Mouse (Mus musculus): Measurements from ENCODE around the gene Mrtfb. TPM values are rescaled to one million over a fixed set of nuclear protein-coding genes. Genes with fewer than 3 reads are reported as not detected.

Mrtfb gene
- polyA plus RNA-seq, 1 experiment from 2014 or later: 12.9 TPM

DNA sequence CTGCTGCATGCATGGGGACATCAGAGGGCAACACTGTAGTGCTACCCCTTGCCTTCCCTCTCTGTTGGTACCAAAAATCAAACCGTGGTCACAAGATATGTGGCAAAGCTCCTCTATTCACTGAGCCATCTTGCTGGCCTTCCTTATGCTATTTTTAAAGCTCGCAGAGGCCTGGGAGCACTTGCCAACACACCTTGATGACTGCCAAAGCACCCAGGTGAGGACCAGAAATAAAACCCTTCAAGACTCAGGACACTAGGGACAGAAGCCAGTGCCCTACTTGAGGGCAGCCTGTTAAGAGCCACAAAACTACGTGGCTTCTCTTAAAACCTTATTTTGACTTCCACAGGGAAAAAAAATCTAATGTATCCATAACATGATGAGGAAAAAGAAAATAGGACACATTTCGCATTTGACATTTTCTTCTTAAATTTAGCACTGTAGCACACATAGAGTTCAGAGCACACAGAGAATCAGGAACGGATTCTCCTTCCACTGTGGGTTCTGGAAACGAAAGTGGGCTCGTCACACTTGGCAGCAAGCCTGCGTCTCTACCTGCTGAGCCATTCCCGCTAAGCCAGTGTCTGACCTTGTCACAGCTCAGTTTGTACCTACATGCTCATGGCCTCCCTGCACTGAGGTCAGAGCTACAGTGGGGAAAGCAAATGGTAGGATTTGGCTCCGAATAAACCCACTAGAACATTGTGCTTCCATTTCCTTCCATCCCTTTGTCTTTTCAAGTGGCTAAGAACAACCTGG is 170.7 kb downstream of the Mrtfb start:
- 84% methylated on average over 10 of the region's 10 CpGs for WGBS
- no peaks in the 10 kb centered on the region for H3K27me3 ChIP-seq (ENCODE audit: control insufficient read depth, insufficient read depth, low read depth, low read length)
- H3K4me1 ChIP-seq (ENCODE audit: control insufficient read depth, insufficient read depth, low read length): no peaks in the 10 kb centered on the region
- H3K27ac ChIP-seq (ENCODE audit: low read length): no peak overlapping the region
- ATAC-seq: no peak
- no peak overlapping the region for H3K4me2 ChIP-seq (ENCODE audit: low read length)
- no peaks in the 10 kb centered on the region for H3K9me3 ChIP-seq (replicated peaks; ENCODE audit: control insufficient read depth, low read length, poor library complexity, severe bottlenecking)
- H3K36me3 ChIP-seq (ENCODE audit: control insufficient read depth, insufficient read depth, low read length): no peaks in the 10 kb centered on the region
- no peak overlapping the region for H3K9ac ChIP-seq (ENCODE audit: low read depth, low read length)
- H3K4me3 ChIP-seq (ENCODE audit: low read depth, low read length): no peak overlapping the region

DNA sequence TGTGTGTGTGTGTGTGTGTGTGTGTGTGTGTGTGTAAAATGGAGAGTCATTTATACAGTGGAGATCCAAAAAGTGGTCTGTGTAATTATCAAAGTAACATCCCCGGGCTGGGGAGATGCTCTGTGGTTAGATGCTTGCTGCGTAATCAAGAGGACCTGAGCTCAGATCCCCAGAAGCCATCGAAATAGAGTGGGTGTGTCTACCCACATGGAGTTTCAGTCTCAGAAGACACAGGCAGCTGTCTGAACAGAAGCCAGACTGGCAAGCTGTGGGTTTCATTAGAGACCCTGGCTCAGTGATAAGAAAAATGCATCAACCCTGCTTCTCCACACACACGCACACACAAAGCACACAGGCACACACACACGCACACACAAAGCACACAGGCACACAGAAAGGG is 171.8 kb downstream of the Mrtfb start:
- Histone ChIP-seq H3K4me3 (ENCODE audit: low read depth, low read length) (no peak overlapping the region), H3K9ac (ENCODE audit: low read depth, low read length) (no peak overlapping the region), H3K4me1 (ENCODE audit: control insufficient read depth, insufficient read depth, low read length) (no peaks in the 10 kb centered on the region), H3K36me3 (ENCODE audit: control insufficient read depth, insufficient read depth, low read length) (no peaks in the 10 kb centered on the region), H3K27me3 (ENCODE audit: control insufficient read depth, insufficient read depth, low read depth, low read length) (no peaks in the 10 kb centered on the region), H3K4me2 (ENCODE audit: low read length) (no peak overlapping the region), H3K27ac (ENCODE audit: low read length) (no peak overlapping the region), H3K9me3 (replicated peaks; ENCODE audit: control insufficient read depth, low read length, poor library complexity, severe bottlenecking) (no peaks in the 10 kb centered on the region)
- ATAC-seq: no peak
- WGBS: 90% methylated on average over 5 of the region's 5 CpGs

GRCm38 (mm10) chr16:13428806-13429205 is 172.5 kb downstream of the Mrtfb start:
- Histone ChIP-seq H3K9ac (ENCODE audit: low read depth, low read length) (no peak overlapping the region), H3K4me3 (ENCODE audit: low read depth, low read length) (no peak overlapping the region), H3K27ac (ENCODE audit: low read length) (no peak overlapping the region), H3K9me3 (replicated peaks; ENCODE audit: control insufficient read depth, low read length, poor library complexity, severe bottlenecking) (no peaks in the 10 kb centered on the region), H3K4me1 (ENCODE audit: control insufficient read depth, insufficient read depth, low read length) (no peaks in the 10 kb centered on the region), H3K4me2 (ENCODE audit: low read length) (no peak overlapping the region), H3K27me3 (ENCODE audit: control insufficient read depth, insufficient read depth, low read depth, low read length) (no peaks in the 10 kb centered on the region), H3K36me3 (ENCODE audit: control insufficient read depth, insufficient read depth, low read length) (no peaks in the 10 kb centered on the region)
- WGBS: 100% methylated on average over 1 of the region's 1 CpGs
- no peak for ATAC-seq

DNA sequence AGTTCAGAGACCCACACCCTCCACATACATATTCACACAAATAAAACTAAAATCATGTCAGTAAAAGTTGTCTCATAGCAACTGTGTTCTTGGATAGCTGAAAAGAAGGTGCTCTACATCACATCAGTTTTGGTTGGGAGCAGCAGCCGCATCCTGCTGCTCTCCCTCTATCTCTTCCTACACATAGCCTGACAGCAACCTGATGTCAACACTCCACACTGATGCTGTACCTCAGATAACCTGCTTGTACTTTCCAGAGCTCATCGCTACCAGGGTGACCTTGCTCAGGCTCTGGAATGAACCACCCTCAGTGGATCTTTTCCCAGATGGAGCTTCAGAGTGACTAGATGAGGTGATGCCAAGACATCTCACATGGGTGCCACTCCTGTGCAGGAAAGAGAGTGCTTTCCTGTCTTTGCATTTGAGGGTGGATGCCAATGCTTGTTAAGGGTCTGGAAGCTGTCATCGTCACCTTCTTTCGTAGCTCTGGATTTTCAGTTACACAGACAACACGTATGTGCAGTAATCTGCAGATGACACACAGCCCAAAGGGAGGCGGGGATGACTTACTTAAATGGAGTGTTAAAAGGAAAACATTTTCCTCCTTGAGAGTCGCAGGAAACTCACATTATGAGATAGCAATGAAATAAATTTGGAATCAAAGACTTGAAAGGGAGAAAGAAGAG is 173.8 kb downstream of the Mrtfb start:
- WGBS: 86% methylated on average over 7 of the region's 7 CpGs
- Histone ChIP-seq H3K27me3 (ENCODE audit: control insufficient read depth, insufficient read depth, low read depth, low read length) (no peaks in the 10 kb centered on the region), H3K36me3 (ENCODE audit: control insufficient read depth, insufficient read depth, low read length) (no peaks in the 10 kb centered on the region), H3K4me3 (ENCODE audit: low read depth, low read length) (no peak overlapping the region), H3K27ac (ENCODE audit: low read length) (no peak overlapping the region), H3K9me3 (replicated peaks; ENCODE audit: control insufficient read depth, low read length, poor library complexity, severe bottlenecking) (no peaks in the 10 kb centered on the region), H3K4me1 (ENCODE audit: control insufficient read depth, insufficient read depth, low read length) (no peaks in the 10 kb centered on the region), H3K4me2 (ENCODE audit: low read length) (no peak overlapping the region), H3K9ac (ENCODE audit: low read depth, low read length) (no peak overlapping the region)
- no peak for ATAC-seq

DNA sequence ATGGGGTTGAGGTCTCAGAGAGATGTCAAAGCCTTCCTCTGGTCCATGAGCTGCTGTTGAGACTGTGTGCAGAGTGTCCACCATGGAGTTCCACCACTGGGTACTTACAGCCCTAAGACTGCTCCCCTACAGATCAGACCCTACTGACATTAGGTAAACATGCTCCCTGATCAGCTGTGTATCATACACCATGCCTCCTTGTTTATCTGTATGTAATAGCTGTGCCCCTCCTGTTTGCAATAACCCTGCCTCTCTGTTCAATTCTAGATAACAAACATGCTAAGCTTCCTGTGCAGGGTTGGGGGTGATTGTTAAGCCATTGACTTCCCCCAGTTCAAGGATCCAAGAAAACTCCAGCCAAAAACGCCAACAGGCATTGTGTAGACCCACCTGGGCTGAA is 174.7 kb downstream of the Mrtfb start:
- Histone ChIP-seq H3K4me1 (ENCODE audit: control insufficient read depth, insufficient read depth, low read length) (no peaks in the 10 kb centered on the region), H3K4me2 (ENCODE audit: low read length) (no peak overlapping the region), H3K36me3 (ENCODE audit: control insufficient read depth, insufficient read depth, low read length) (no peaks in the 10 kb centered on the region), H3K27ac (ENCODE audit: low read length) (no peak overlapping the region), H3K9ac (ENCODE audit: low read depth, low read length) (no peak overlapping the region), H3K9me3 (replicated peaks; ENCODE audit: control insufficient read depth, low read length, poor library complexity, severe bottlenecking) (no peaks in the 10 kb centered on the region), H3K27me3 (ENCODE audit: control insufficient read depth, insufficient read depth, low read depth, low read length) (no peaks in the 10 kb centered on the region), H3K4me3 (ENCODE audit: low read depth, low read length) (no peak overlapping the region)
- WGBS: 92% methylated on average over 1 of the region's 1 CpGs
- no peak for ATAC-seq

- Histone ChIP-seq H3K9me3 (replicated peaks; ENCODE audit: control insufficient read depth, low read length, poor library complexity, severe bottlenecking) (no peaks in the 10 kb centered on the region), H3K36me3 (ENCODE audit: control insufficient read depth, insufficient read depth, low read length) (no peaks in the 10 kb centered on the region), H3K4me2 (ENCODE audit: low read length) (no peak overlapping the region), H3K27ac (ENCODE audit: low read length) (no peak overlapping the region), H3K27me3 (ENCODE audit: control insufficient read depth, insufficient read depth, low read depth, low read length) (no peaks in the 10 kb centered on the region), H3K9ac (ENCODE audit: low read depth, low read length) (no peak overlapping the region), H3K4me3 (ENCODE audit: low read depth, low read length) (no peak overlapping the region), H3K4me1 (ENCODE audit: control insufficient read depth, insufficient read depth, low read length) (peaks cover 4% of the 10 kb centered on the region; the same call in 1 of the 2 replicates)
- WGBS: 83% methylated on average over 2 of the region's 2 CpGs
- no peak for ATAC-seq
These were observed 179.3 kb downstream of the Mrtfb start for GRCm38 (mm10) chr16:13435627-13436026.

DNA sequence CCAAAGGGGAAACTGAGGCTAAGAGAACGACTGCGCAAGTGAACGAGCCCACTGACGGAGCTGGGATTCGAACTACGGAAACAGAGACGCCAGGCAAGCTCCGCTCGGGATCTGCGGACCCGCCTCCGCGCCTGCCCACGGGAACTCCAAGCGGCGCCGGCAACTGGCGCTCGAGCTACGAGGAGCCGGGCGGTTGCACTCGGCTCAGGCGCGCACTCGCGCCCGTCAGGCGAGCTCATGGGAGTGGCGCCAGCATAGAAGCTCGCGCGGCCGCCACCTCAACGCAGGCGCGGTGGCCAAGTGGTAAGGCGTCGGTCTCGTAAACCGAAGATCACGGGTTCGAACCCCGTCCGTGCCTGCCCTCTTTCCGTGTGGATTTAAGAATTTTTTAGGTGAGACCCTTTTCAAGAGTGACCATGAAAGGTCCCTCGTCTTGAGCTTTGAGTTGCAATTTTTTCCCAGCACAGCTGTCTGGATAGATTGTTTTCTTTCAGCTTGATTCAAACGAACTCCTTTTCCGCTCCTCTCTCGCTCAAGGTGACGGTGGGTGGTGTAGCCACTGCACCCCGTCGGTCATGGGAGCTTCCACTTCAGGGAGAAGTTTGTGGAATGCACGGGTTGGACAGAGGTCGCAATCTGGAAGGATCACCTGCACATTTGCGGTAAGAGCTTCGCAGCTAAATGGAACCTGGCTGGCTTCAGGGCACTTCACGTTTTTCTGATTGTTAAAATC is 180.9 kb downstream of the Mrtfb start:
- WGBS: under 1% methylated on average over 57 of the region's 58 CpGs
- H3K36me3 ChIP-seq (ENCODE audit: control insufficient read depth, insufficient read depth, low read length): no peaks in the 10 kb centered on the region

GRCm38 (mm10) chr16:13437770-13438372 is 181.6 kb downstream of the Mrtfb start:
- WGBS: under 1% methylated on average over 24 of the region's 24 CpGs
- Histone ChIP-seq H3K36me3 (ENCODE audit: control insufficient read depth, insufficient read depth, low read length) (no peaks in the 10 kb centered on the region), H3K4me3 (ENCODE audit: low read depth, low read length) (peak overlapping the region; percentile 67), H3K27me3 (ENCODE audit: control insufficient read depth, insufficient read depth, low read depth, low read length) (no peaks in the 10 kb centered on the region), H3K27ac (ENCODE audit: low read length) (peak overlapping the region; percentile 68), H3K4me1 (ENCODE audit: control insufficient read depth, insufficient read depth, low read length) (peaks cover 4% of the 10 kb centered on the region; the same call in 1 of the 2 replicates), H3K9me3 (replicated peaks; ENCODE audit: control insufficient read depth, low read length, poor library complexity, severe bottlenecking) (no peaks in the 10 kb centered on the region), H3K9ac (ENCODE audit: low read depth, low read length) (peak overlapping the region; percentile 73), H3K4me2 (ENCODE audit: low read length) (peak overlapping the region; percentile 73)
- ATAC-seq: peak; percentile 64

More for the DNA sequence above, 180.9 kb downstream of the Mrtfb start:
- Histone ChIP-seq H3K4me3 (ENCODE audit: low read depth, low read length) (peak overlapping the region; percentile 67), H3K9ac (ENCODE audit: low read depth, low read length) (peak overlapping the region; percentile 73), H3K9me3 (replicated peaks; ENCODE audit: control insufficient read depth, low read length, poor library complexity, severe bottlenecking) (no peaks in the 10 kb centered on the region), H3K4me2 (ENCODE audit: low read length) (peak overlapping the region; percentile 73), H3K27ac (ENCODE audit: low read length) (peak overlapping the region; percentile 68), H3K4me1 (ENCODE audit: control insufficient read depth, insufficient read depth, low read length) (peaks cover 4% of the 10 kb centered on the region; the same call in 1 of the 2 replicates), H3K27me3 (ENCODE audit: control insufficient read depth, insufficient read depth, low read depth, low read length) (no peaks in the 10 kb centered on the region)
- ATAC-seq: peak; percentile 97
